Mouse (Mus musculus) cortical plate, adult 2 months (tissue): ENCODE data around the gene Rgmb.

ENCODE experiments used
- CTCF ChIP-seq: fragments of 200-500 bp; IDR thresholded peaks from 2 replicates; pipeline ENCODE4 v1.5.1; 2011; ENCODE audit warnings: mild to moderate bottlenecking, control low read depth, low read length; ENCODE audit not compliant: insufficient read depth; ENCODE audit errors: extremely low read depth
- POLR2A ChIP-seq: fragments of 200-500 bp; IDR thresholded peaks from 2 replicates; pipeline ENCODE4 v1.6.1; 2011; ENCODE audit warnings: mild to moderate bottlenecking, low read length, control low read depth; ENCODE audit not compliant: insufficient read depth; ENCODE audit errors: extremely low read depth

- TF ChIP-seq POLR2A (no peak), CTCF (no peak)
Observed at GRCm38 (mm10) chr17:15774565-15775215, 56.1 kb downstream of the Rgmb start.
